Mouse (Mus musculus) T-helper 1 cell (primary cell): ENCODE results near the gene Mier2.

Experiments used
- in situ Hi-C: fragments of 300-600 bp; cut with MboI, MseI; formaldehyde crosslinking; loops from one replicate; pipeline ENCODE4 v1.15.1; 2025; ENCODE audit warnings: high pct_unique_total_duplicates

Mier2 gene

GRCm38 (mm10) chr10:79554330-79555237, at the start of gene Mier2:
Gene Mier2 (minus strand): TSS chr10:79555199.
- in situ Hi-C loops = no loop called here

DNA sequence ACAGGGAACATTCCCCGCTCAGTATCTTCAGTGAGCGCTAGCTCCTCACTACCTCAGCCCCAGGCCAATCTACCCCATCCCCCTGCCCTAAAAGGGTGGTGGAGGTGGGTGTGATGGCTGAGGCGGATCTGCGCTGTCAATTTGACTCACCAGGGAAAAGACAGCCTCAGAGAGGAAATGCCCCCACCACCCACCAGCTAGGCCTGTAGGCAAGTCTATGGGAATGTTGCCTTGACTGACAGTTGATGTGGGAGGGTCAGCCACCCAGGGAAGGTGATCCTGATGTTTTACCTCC, 42.9 kb upstream of the Mier2 start:
- in situ Hi-C loops = loop anchor here (5.0 kb wide), 1 partner anchor 49 kb away; the partner anchor contains the start of gene Odf3l2

- in situ Hi-C loops = loop anchor here (5.0 kb wide), 1 partner anchor 50 kb away; the partner anchor contains the start of gene Odf3l2
Observed at GRCm38 (mm10) chr10:79597051-79597935, 42.3 kb upstream of the Mier2 start.

DNA sequence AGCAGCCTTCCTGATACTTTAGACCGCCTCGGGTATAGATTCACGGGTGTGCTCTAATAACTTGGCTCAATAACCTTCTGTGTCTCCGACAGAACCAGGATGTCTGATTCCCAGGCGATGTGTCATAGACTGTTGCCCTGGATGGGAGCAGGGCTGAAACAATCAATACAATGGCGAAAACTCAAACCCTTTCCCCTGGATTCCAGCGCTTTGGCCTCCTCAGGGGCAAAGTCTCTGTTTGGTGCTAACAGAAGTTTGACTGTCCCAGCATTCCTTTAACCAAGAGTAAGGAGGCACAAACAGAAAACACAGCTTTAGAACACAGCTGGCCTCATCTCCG, 40.6 kb upstream of the Mier2 start:
- in situ Hi-C loops = loop anchor here (5.0 kb wide), 1 partner anchor 52 kb away; the partner anchor contains the start of gene Odf3l2

DNA sequence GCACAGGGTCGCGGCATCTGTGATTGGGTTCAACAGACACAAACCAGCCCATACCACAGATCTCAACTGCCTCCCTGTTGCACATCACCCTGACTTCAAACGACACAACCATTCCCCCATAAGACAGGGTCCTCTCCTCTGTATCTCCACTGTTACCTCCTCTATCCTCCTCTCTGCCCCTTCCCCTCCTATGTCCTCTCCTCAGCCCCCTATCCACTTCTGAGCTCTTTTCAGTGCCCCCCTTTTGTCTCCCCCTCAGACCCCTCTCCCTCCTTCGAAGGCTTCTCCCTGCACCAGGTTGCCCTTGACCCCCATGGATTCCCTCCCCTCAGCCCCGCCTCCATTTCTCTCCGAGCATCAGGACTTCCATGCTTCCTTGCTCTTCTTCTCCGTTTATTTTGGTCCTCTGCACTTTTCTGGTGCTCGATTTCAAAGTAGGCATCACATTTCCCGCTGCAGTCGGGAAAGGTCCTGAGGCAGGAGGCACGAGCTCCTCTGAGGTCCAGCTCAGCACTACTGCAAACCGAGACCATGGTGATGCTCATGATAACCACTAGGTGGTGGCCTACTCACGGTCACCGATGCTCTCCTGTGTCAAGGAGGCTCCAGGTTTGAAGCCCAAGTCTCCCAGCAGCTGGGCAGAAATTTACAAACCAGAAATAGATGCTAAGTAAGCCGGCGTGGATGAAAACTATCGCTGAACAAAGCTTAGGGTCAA, 40.0 kb upstream of the Mier2 start:
- in situ Hi-C loops = loop anchor here (5.0 kb wide), 1 partner anchor 52 kb away; the partner anchor contains the start of gene Odf3l2

- in situ Hi-C loops = no loop called here
Observed at GRCm38 (mm10) chr10:79594111-79594510, 39.1 kb upstream of the Mier2 start.

- in situ Hi-C loops = no loop called here
Observed at GRCm38 (mm10) chr10:79590702-79591101, 35.7 kb upstream of the Mier2 start.

DNA sequence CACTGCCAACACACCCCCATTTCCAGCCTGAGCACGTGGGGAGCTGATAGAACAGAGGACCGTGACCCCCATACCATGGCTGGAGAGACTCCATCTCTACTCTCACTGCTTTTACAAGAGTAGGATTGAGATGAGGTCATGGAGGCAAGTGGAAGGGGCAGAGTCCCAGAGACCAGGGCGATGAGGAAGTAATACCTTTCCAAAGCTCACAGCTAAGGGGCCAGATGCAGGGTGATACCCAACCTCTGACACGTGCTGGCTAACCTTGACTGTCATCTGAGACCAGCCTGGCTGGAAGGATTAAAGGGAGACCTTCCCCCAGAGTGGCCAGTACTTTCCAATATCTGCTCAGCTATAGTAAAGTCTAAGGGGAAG, 32.7 kb upstream of the Mier2 start:
- in situ Hi-C loops = no loop called here

DNA sequence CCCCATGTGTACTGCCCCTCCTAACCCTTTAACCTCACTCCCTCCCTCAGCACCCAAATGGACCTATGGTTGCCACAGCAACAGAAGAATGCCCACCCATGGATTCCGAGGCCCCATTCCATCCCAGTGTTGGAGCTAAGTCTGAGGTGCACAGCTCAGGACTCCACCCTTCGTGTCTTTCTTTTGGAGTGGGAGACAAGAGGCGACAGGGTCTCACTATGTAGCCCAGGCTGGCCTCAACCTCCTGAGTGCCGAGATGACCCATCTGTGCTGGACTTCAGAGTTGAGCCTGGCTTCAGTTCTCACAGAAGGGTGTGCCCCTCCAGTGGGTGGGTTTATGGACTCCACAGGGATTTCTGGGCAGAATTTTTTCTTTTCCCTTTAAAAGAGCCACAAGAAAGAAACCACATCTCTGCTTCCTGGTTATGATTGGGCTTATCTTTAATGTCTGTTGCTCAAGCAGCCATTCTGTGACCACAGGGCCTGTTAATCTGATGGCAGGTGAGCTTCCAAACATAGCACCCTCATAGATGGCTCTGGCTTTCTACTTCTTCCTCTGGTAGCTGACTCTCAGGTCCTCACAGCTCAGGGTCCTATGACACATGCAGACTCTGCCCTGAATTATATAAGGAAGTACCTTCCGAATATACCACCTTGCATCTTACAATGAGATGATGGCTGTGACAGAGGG, 32.2 kb upstream of the Mier2 start, which contains the start of gene Theg:
TSS of gene Theg (minus strand) at position 271 of the 691 bp plus-strand sequence.
- in situ Hi-C loops = no loop called here

- in situ Hi-C loops = no loop called here
Observed at GRCm38 (mm10) chr10:79586243-79586642, 31.2 kb upstream of the Mier2 start.

DNA sequence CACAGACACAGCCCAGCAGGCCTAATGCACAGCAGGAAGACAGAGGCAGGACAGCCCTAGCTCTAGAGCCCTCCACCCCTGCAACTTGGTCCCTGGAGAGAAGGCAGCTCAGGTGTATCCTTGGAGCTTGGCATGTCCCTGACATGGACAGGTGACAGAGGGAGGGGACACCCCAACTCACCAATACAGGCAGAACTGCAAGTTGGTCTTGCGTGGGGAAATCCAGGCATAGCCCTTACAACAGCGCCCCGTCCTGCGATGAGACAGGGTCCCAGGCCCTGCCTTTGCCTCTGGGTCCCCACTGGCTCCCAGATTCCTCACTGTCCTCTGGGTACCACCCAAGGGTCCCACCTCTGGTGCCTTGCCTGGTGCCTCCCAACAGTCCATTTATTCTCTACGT, 30.7 kb upstream of the Mier2 start:
- in situ Hi-C loops = no loop called here

DNA sequence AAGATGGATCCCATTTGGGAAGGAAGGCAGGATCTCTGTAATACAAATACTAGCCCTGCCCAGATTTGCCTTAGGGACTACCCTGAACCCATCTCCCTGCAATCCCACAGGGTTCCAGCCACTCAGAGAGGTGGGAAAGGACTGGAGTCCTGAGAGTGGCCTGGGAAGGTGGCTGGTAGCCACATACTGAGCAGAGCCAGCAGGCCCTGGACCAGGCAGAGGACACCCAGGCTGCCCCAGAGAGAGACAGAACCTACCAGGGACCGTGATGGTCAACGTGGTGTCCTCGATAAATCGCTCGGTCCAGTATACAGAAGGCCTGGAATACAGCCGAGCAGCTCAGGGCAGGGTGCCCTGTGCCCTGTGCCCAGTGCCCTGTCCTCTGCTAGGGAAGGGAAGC, 30.1 kb upstream of the Mier2 start:
- in situ Hi-C loops = no loop called here

DNA sequence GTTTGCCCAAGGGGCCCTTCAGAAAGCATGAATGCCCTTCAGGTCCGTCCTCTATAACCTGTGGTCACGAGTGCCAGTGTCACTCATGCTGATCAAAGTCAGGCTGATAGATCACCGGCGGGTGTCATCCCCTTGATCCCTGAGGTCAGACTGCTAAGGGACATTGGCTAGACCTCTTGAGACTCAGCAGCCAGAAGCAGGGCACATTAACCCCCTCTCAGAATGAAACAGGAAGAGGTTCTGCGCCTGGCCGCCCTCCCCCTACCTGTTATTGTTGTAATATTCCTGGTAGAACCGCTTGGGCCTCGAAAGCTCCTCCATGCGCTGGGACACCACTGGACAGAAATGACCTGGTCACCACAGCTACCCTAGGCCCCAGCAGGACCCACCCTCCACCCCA, 29.4 kb upstream of the Mier2 start:
- in situ Hi-C loops = no loop called here

DNA sequence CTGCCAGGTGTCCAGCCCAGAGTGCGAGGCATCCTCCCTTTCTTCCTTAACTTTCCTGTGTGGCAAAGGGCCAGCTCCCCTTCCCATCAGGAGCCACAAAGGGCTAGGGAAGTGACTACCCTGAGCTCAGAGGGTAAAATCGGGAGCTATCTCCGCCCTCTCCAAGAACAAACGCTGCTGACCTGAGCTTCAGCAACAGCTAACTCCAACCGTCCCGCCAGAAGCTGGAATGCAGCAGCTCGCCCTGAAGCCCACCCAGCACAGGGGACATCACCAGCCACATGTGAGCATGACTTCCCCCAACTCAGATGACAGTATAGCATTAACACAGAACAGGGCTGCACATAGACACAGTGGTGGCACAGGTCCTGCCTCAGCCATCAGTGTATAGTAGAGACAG, 29.0 kb upstream of the Mier2 start:
- in situ Hi-C loops = no loop called here

DNA sequence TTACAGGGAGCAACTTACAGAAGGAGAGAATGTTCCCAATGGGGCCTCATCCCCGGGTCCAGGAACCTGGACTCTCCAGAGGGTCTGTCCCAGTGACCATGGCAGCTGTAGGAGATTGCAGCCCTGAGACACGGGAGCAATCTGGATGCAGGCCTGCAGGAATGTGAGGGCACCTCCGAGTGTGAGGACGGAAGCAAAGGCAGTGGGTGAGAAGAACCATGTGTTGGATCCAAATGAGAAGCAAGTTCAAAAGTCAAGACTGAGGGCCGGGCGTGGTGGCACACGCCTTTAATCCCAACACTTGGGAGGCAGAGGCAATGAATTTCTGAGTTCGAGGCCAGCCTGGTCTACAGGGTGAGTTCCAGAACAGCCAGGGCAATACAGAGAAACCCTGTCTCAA, 26.5 kb upstream of the Mier2 start:
- in situ Hi-C loops = no loop called here

DNA sequence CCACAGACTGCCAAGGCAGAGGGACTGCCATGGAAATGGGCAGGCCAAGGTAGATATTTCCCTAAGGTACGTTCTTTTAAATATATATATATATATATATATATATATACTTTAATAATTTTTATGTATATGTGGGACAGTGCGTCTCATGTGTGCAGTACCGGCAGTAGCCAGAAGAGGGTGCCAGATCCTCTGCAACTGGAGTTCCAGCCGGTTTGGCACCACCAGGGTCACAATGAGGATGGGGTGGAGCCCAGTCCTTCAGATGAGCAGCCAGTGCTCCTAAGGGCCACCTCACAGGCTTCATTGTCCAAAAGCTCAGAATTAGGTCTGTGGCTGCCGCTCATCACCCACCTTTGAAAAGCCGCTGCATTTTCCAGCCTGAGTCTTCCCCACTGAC, 25.8 kb upstream of the Mier2 start:
- in situ Hi-C loops = no loop called here

GRCm38 (mm10) chr10:79580356-79580755, 25.4 kb upstream of the Mier2 start:
- in situ Hi-C loops = no loop called here

GRCm38 (mm10) chr10:79579781-79580180, 24.8 kb upstream of the Mier2 start:
- in situ Hi-C loops = no loop called here

DNA sequence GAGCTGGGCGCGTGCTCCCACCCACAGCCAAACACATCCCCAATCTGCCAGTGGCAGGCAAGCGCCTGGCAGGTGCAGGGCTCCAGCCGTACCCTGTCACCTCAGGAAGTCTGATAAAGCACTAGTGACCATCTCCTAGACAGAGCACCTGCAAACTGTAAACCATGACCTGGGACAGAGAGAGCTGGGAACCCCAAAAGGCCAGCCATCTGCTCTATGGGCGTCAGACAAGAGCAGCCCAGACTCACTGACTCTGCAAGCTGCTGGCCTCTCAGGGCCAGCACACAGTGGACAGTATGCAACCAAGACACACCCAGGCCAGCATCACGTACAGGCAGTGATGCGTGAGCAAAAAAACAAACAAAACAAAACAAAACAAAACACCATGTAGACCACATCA, 23.9 kb upstream of the Mier2 start:
- in situ Hi-C loops = no loop called here

GRCm38 (mm10) chr10:79578276-79578675, 23.3 kb upstream of the Mier2 start:
- in situ Hi-C loops = no loop called here

- in situ Hi-C loops = no loop called here
Observed at GRCm38 (mm10) chr10:79577376-79577775, 22.4 kb upstream of the Mier2 start.
